Mouse (Mus musculus): ENCODE results near the gene Zfp697. TPM values are rescaled to one million over a fixed set of nuclear protein-coding genes. Genes with fewer than 3 reads are reported as not detected.
A peak's percentile ranks its signal among the peaks of the same experiment; 100 is the strongest.

Zfp697 gene
- polyA plus RNA-seq, 1 experiment from 2014 or later = 28.9 TPM

- Histone ChIP-seq H3K27ac (ENCODE audit: low read depth, low read length) (no peak overlapping the region), H3K27me3 (ENCODE audit: control insufficient read depth, insufficient read depth, low read length) (peaks cover 12% of the 10 kb centered on the region; the same call in 1 of the 2 replicates), H3K4me2 (ENCODE audit: low read depth, low read length) (no peak overlapping the region), H3K4me1 (ENCODE audit: control insufficient read depth, insufficient read depth, low read length) (peaks cover 10% of the 10 kb centered on the region; the same call in 1 of the 2 replicates), H3K9me3 (ENCODE audit: control insufficient read depth, low read length) (no peaks in the 10 kb centered on the region), H3K4me3 (ENCODE audit: low read depth, low read length) (no peak overlapping the region), H3K9ac (replicated peaks; ENCODE audit: low read depth, low read length) (no peak overlapping the region), H3K36me3 (ENCODE audit: control insufficient read depth, insufficient read depth, low read length) (0 out of 2 replicates have a peak, but pooled peaks cover 3% of the 10 kb centered on the region)
- 92% methylated on average over 4 of the region's 4 CpGs for WGBS
- ATAC-seq (ENCODE audit: low read depth) = no peak
These were observed 40.7 kb downstream of the Zfp697 start for GRCm38 (mm10) chr3:98422926-98423325.

GRCm38 (mm10) chr3:98426749-98427148, 44.5 kb downstream of the Zfp697 start:
- Histone ChIP-seq H3K36me3 (ENCODE audit: control insufficient read depth, insufficient read depth, low read length) (0 out of 2 replicates have a peak, but pooled peaks cover 3% of the 10 kb centered on the region), H3K4me3 (ENCODE audit: low read depth, low read length) (peak overlapping the region; percentile 45; the same call in 1 of the 2 replicates), H3K4me2 (ENCODE audit: low read depth, low read length) (peak overlapping the region; percentile 86), H3K4me1 (ENCODE audit: control insufficient read depth, insufficient read depth, low read length) (peaks cover 13% of the 10 kb centered on the region; the same call in 1 of the 2 replicates), H3K9me3 (ENCODE audit: control insufficient read depth, low read length) (no peaks in the 10 kb centered on the region), H3K27ac (ENCODE audit: low read depth, low read length) (no peak overlapping the region), H3K9ac (replicated peaks; ENCODE audit: low read depth, low read length) (0 out of 2 replicates have a peak overlapping the region, but pooled peaks have one; percentile 50), H3K27me3 (ENCODE audit: control insufficient read depth, insufficient read depth, low read length) (peaks cover 18% of the 10 kb centered on the region; the same call in 1 of the 2 replicates)
- 43% methylated on average over 5 of the region's 5 CpGs for WGBS
- ATAC-seq (ENCODE audit: low read depth) = no peak

GRCm38 (mm10) chr3:98427260-98427599, 45.0 kb downstream of the Zfp697 start:
- no peaks in the 10 kb centered on the region for H3K9me3 ChIP-seq (ENCODE audit: control insufficient read depth, low read length)
- H3K9ac ChIP-seq (replicated peaks; ENCODE audit: low read depth, low read length) = peak overlapping the region; percentile 50
- H3K36me3 ChIP-seq (ENCODE audit: control insufficient read depth, insufficient read depth, low read length) = 0 out of 2 replicates have a peak, but pooled peaks cover 3% of the 10 kb centered on the region
- peak overlapping the region; percentile 86 for H3K4me2 ChIP-seq (ENCODE audit: low read depth, low read length)
- no peak overlapping the region for H3K27ac ChIP-seq (ENCODE audit: low read depth, low read length)
- no peak for ATAC-seq (ENCODE audit: low read depth)
- H3K27me3 ChIP-seq (ENCODE audit: control insufficient read depth, insufficient read depth, low read length) = peaks cover 18% of the 10 kb centered on the region; the same call in 1 of the 2 replicates
- peaks cover 13% of the 10 kb centered on the region; the same call in 1 of the 2 replicates for H3K4me1 ChIP-seq (ENCODE audit: control insufficient read depth, insufficient read depth, low read length)
- peak overlapping the region; percentile 45 for H3K4me3 ChIP-seq (ENCODE audit: low read depth, low read length)
- WGBS = 1% methylated on average over 21 of the region's 23 CpGs

GRCm38 (mm10) chr3:98427600-98428448, 45.6 kb downstream of the Zfp697 start:
- Histone ChIP-seq H3K9ac (replicated peaks; ENCODE audit: low read depth, low read length) (peak overlapping the region; percentile 50), H3K4me1 (ENCODE audit: control insufficient read depth, insufficient read depth, low read length) (peaks cover 13% of the 10 kb centered on the region; the same call in 1 of the 2 replicates), H3K27me3 (ENCODE audit: control insufficient read depth, insufficient read depth, low read length) (peaks cover 18% of the 10 kb centered on the region; the same call in 1 of the 2 replicates), H3K36me3 (ENCODE audit: control insufficient read depth, insufficient read depth, low read length) (0 out of 2 replicates have a peak, but pooled peaks cover 3% of the 10 kb centered on the region), H3K9me3 (ENCODE audit: control insufficient read depth, low read length) (no peaks in the 10 kb centered on the region), H3K4me3 (ENCODE audit: low read depth, low read length) (peak overlapping the region; percentile 45), H3K27ac (ENCODE audit: low read depth, low read length) (no peak overlapping the region; the same call in 1 of the 2 replicates), H3K4me2 (ENCODE audit: low read depth, low read length) (peak overlapping the region; percentile 86)
- under 1% methylated on average over 92 of the region's 110 CpGs for WGBS
- ATAC-seq (ENCODE audit: low read depth) = peak; percentile 92

GRCm38 (mm10) chr3:98428449-98428775, 46.2 kb downstream of the Zfp697 start:
- Histone ChIP-seq H3K4me3 (ENCODE audit: low read depth, low read length) (peak overlapping the region; percentile 45), H3K4me1 (ENCODE audit: control insufficient read depth, insufficient read depth, low read length) (peaks cover 13% of the 10 kb centered on the region; the same call in 1 of the 2 replicates), H3K4me2 (ENCODE audit: low read depth, low read length) (peak overlapping the region; percentile 86), H3K36me3 (ENCODE audit: control insufficient read depth, insufficient read depth, low read length) (0 out of 2 replicates have a peak, but pooled peaks cover 3% of the 10 kb centered on the region), H3K27me3 (ENCODE audit: control insufficient read depth, insufficient read depth, low read length) (peaks cover 18% of the 10 kb centered on the region; the same call in 1 of the 2 replicates), H3K9ac (replicated peaks; ENCODE audit: low read depth, low read length) (peak overlapping the region; percentile 50; the same call in 1 of the 2 replicates), H3K9me3 (ENCODE audit: control insufficient read depth, low read length) (no peaks in the 10 kb centered on the region), H3K27ac (ENCODE audit: low read depth, low read length) (no peak overlapping the region; the same call in 1 of the 2 replicates)
- WGBS = 3% methylated on average over 17 of the region's 17 CpGs
- no peak for ATAC-seq (ENCODE audit: low read depth)

- 0 out of 2 replicates have a peak, but pooled peaks cover 3% of the 10 kb centered on the region for H3K36me3 ChIP-seq (ENCODE audit: control insufficient read depth, insufficient read depth, low read length)
- peaks cover 13% of the 10 kb centered on the region; the same call in 1 of the 2 replicates for H3K4me1 ChIP-seq (ENCODE audit: control insufficient read depth, insufficient read depth, low read length)
- no peak for ATAC-seq (ENCODE audit: low read depth)
- H3K27me3 ChIP-seq (ENCODE audit: control insufficient read depth, insufficient read depth, low read length) = peaks cover 18% of the 10 kb centered on the region; the same call in 1 of the 2 replicates
- no peak overlapping the region for H3K27ac ChIP-seq (ENCODE audit: low read depth, low read length)
- H3K4me3 ChIP-seq (ENCODE audit: low read depth, low read length) = no peak overlapping the region
- no peak overlapping the region for H3K4me2 ChIP-seq (ENCODE audit: low read depth, low read length)
- no peaks in the 10 kb centered on the region for H3K9me3 ChIP-seq (ENCODE audit: control insufficient read depth, low read length)
- H3K9ac ChIP-seq (replicated peaks; ENCODE audit: low read depth, low read length) = no peak overlapping the region
- WGBS = 32% methylated on average over 8 of the region's 8 CpGs
These were observed 46.8 kb downstream of the Zfp697 start for GRCm38 (mm10) chr3:98428928-98429525.

GRCm38 (mm10) chr3:98434088-98434816, 52.0 kb downstream of the Zfp697 start:
- Histone ChIP-seq H3K4me1 (ENCODE audit: control insufficient read depth, insufficient read depth, low read length) (no peaks in the 10 kb centered on the region), H3K27me3 (ENCODE audit: control insufficient read depth, insufficient read depth, low read length) (no peaks in the 10 kb centered on the region), H3K9ac (replicated peaks; ENCODE audit: low read depth, low read length) (no peak overlapping the region), H3K4me3 (ENCODE audit: low read depth, low read length) (no peak overlapping the region), H3K4me2 (ENCODE audit: low read depth, low read length) (no peak overlapping the region), H3K9me3 (ENCODE audit: control insufficient read depth, low read length) (no peaks in the 10 kb centered on the region), H3K27ac (ENCODE audit: low read depth, low read length) (no peak overlapping the region), H3K36me3 (ENCODE audit: control insufficient read depth, insufficient read depth, low read length) (no peaks in the 10 kb centered on the region)
- ATAC-seq (ENCODE audit: low read depth) = peak; percentile 69; the same call in 1 of the 2 replicates
- WGBS = 17% methylated on average over 1 of the region's 1 CpGs

- Histone ChIP-seq H3K4me1 (ENCODE audit: control insufficient read depth, insufficient read depth, low read length) (no peaks in the 10 kb centered on the region), H3K4me2 (ENCODE audit: low read depth, low read length) (no peak overlapping the region), H3K9ac (replicated peaks; ENCODE audit: low read depth, low read length) (no peak overlapping the region), H3K27me3 (ENCODE audit: control insufficient read depth, insufficient read depth, low read length) (no peaks in the 10 kb centered on the region), H3K27ac (ENCODE audit: low read depth, low read length) (no peak overlapping the region), H3K9me3 (ENCODE audit: control insufficient read depth, low read length) (no peaks in the 10 kb centered on the region), H3K36me3 (ENCODE audit: control insufficient read depth, insufficient read depth, low read length) (no peaks in the 10 kb centered on the region), H3K4me3 (ENCODE audit: low read depth, low read length) (no peak overlapping the region)
- 94% methylated on average over 1 of the region's 1 CpGs for WGBS
- no peak for ATAC-seq (ENCODE audit: low read depth)
These were observed 52.8 kb downstream of the Zfp697 start for GRCm38 (mm10) chr3:98435030-98435429.

All from neural tube, embryonic 14.5 days (tissue).